Mouse (Mus musculus) liver, adult (tissue): ENCODE measurements around the gene Hoxb3.
A peak's percentile ranks its signal among the peaks of the same experiment; 100 is the strongest.

ENCODE experiments used
- GATA4 ChIP-seq: IDR thresholded peaks from 2 replicates; pipeline ENCODE4 v1.6.1; 2014; ENCODE audit warnings: mild to moderate bottlenecking, low read length; ENCODE audit not compliant: insufficient replicate concordance

The Hoxb3 gene

GRCm38 (mm10) chr11:96294245-96295091, 28.7 kb upstream of the Hoxb3 start:
- no peak for TF ChIP-seq GATA4

GRCm38 (mm10) chr11:96295092-96295835, 27.9 kb upstream of the Hoxb3 start:
- TF ChIP-seq GATA4: no peak

GRCm38 (mm10) chr11:96296997-96297396, 26.1 kb upstream of the Hoxb3 start:
- TF ChIP-seq GATA4: no peak

GRCm38 (mm10) chr11:96297428-96297827, 25.7 kb upstream of the Hoxb3 start:
- no peak for TF ChIP-seq GATA4

- no peak for TF ChIP-seq GATA4
Measured at GRCm38 (mm10) chr11:96297968-96298635, 25.0 kb upstream of the Hoxb3 start.

- TF ChIP-seq GATA4: no peak
Measured at GRCm38 (mm10) chr11:96298895-96299667, 24.0 kb upstream of the Hoxb3 start.

GRCm38 (mm10) chr11:96299781-96300180, 23.3 kb upstream of the Hoxb3 start:
- no peak for TF ChIP-seq GATA4

GRCm38 (mm10) chr11:96300354-96301063, 22.6 kb upstream of the Hoxb3 start:
- TF ChIP-seq GATA4: no peak

GRCm38 (mm10) chr11:96301064-96301431, 22.1 kb upstream of the Hoxb3 start:
- no peak for TF ChIP-seq GATA4

GRCm38 (mm10) chr11:96301837-96302236, 21.3 kb upstream of the Hoxb3 start:
- no peak for TF ChIP-seq GATA4

GRCm38 (mm10) chr11:96302381-96303150, 20.6 kb upstream of the Hoxb3 start:
- TF ChIP-seq GATA4: no peak

GRCm38 (mm10) chr11:96303151-96304099, 19.7 kb upstream of the Hoxb3 start, which contains the start of gene Hoxb5:
Hoxb5 (plus strand) TSS chr11:96303336.
- peak; percentile 12; the same call in 1 of the 2 replicates for TF ChIP-seq GATA4
